Mouse (Mus musculus) cerebellum, adult 2 months (tissue): Measurements from ENCODE around the gene Cidec.

ENCODE experiments used
- CTCF ChIP-seq: fragments of 200-500 bp; IDR thresholded peaks from 2 replicates; pipeline ENCODE4 v1.5.1; 2011; ENCODE audit warnings: low read depth, mild to moderate bottlenecking, control low read depth, low read length, moderate library complexity, borderline replicate concordance; ENCODE audit not compliant: insufficient read depth
- POLR2A ChIP-seq: fragments of 200-500 bp; IDR thresholded peaks from 2 replicates; pipeline ENCODE4 v1.6.1; 2011; ENCODE audit warnings: low read length, control low read depth, borderline replicate concordance; ENCODE audit not compliant: insufficient read depth

- TF ChIP-seq POLR2A (no peak), CTCF (no peak)
Measured at GRCm38 (mm10) chr6:113402094-113402493, 33.5 kb downstream of the Cidec start.
